Mouse (Mus musculus) ES-Bruce4 (cell line): ENCODE data around the gene Tmem182.

ENCODE experiments used
- CTCF ChIP-seq: IDR thresholded peaks from one replicate; pipeline ENCODE4 v1.8.1; 2011; ENCODE audit warnings: low read depth, low read length
- POLR2A ChIP-seq: IDR thresholded peaks from one replicate; pipeline ENCODE4 v1.8.1; 2011; ENCODE audit warnings: low read length; ENCODE audit not compliant: insufficient read depth

GRCm38 (mm10) chr1:40847196-40847938 lies 42.0 kb downstream of the Tmem182 start:
- TF ChIP-seq POLR2A, result no peak
- no peak for TF ChIP-seq CTCF
